Mouse (Mus musculus) mouse embryonic stem cell (cell line): ENCODE measurements around the gene Ndufa6.

Experiments used
- in situ Hi-C, 2 experiments: fragments of 300-500 bp; cut with MboI; formaldehyde crosslinking; loops; 1 replicate in 1 of 2; 3 replicates in 1 of 2; pipeline ENCODE4 v1.14.3; 2019 to 2020; ENCODE audit warnings: low sequenced_read_pairs in 2 of 2, low pct_unique_long_range_greater_than_20kb in 1 of 2, mixed read lengths in 1 of 2; ENCODE audit not compliant: unreplicated experiment in 1 of 2

The Ndufa6 gene

DNA sequence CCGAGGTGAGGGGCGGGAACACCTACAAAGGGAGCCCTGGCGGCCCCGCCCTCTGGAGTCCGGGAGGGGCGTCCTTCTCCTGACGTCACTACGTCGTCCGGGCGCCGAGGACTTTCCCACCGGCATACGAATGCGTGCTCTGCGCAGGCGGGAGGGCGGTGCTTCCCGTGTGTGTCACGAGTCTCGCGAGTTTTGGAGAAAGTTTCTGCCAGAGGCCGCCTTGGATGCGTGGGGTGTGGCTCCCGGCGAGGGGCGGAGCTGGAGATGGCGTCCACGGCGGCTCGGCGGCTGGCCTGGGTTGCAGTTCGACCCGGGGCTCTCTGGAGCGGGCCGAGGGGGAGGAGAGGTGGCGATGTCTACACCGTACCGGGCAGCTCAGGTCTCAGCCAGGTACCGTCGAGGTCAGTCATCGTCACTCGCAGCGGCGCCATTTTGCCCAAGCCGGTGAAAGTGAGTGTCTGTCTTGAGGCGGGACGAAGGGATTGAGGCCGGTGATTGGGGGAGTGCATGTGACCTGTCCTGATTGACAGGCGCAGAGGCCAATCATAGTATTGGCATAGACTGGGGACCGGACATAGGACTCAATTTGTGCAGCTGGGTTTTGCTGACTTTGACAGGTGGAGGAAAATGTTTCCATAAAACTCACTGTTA is 8.2 kb downstream of the Ndufa6 start:
- in situ Hi-C loops, result no loop called here

DNA sequence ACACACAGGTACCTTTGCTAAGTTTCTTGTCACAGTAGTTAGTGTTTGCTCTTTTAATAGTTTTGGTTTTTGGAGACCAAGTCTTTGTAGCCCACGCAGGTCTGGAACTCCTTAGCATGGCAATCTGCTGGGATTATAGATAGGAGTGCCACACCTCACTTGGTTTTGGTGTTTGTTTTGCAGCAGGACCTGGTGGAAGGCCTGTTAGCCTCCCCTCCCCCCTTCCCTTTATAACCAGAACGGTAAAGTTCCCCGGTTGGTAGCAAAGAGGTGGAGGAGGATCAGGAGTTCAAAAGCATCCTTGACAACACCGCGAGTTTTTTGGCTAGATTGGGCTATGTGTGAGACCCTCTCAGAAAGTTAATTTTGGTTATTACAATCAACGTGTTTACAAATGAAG is 9.2 kb downstream of the Ndufa6 start:
- in situ Hi-C loops, result no loop called here

DNA sequence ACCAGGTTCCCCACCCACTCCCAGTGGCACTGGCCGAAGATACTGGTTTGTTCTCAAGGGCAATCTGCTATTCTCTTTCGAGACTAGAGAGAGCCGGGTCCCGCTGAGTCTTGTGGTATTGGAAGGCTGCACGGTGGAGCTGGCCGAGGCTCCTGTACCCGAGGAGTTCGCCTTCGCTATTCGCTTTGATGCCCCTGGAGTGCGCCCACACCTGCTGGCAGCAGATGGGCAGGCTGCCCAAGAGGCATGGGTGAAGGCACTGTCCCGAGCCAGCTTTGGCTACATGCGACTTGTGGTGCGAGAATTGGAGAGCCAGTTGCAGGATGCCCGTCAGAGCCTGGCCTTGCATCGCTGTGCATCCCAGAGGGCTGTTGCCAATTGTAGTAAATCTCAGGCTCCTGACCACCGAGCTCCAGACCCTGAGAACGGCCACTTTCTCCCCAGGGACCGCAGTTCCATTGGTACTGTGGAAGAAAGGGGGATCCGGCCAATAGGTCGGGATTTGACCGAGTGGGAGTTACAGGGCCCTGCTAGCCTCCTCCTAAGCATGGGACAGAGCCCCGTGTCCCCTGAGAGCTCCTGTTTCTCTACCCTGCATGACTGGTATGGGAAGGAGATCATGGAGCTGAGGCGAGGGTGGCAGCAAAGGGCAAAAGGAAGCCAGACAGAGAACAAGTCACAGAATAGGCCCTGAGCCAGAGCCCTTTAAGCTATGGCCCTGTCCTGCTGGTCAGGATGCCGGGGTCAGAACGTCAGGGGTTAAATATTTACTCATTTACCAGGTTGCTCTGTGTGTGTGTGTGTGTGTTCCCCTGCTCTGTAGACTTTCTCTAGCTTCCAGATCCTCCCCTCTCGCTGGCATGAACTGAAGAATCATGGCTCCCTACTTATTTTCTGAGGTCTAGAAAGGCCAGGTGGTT is 10.5 kb downstream of the Ndufa6 start:
- in situ Hi-C loops, result no loop called here

DNA sequence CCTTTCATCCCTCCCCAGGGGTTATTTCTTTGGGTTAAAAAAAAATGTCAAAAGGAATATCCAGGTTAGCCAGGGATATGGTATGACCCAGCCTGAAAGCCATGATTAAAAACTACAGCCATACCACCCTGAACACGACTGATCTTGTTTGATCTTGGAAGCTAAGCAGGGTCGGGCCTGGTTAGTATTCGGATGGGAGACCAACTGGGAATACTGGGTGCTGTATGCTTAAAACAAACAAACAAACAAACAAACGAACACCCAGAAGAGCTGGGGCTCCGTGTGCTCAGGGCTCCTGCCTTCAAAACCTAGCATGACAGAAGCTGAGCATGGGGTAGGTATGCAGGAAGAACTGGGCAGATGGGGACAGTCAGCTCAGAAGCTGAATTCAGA is 11.6 kb downstream of the Ndufa6 start:
- in situ Hi-C loops, result no loop called here

DNA sequence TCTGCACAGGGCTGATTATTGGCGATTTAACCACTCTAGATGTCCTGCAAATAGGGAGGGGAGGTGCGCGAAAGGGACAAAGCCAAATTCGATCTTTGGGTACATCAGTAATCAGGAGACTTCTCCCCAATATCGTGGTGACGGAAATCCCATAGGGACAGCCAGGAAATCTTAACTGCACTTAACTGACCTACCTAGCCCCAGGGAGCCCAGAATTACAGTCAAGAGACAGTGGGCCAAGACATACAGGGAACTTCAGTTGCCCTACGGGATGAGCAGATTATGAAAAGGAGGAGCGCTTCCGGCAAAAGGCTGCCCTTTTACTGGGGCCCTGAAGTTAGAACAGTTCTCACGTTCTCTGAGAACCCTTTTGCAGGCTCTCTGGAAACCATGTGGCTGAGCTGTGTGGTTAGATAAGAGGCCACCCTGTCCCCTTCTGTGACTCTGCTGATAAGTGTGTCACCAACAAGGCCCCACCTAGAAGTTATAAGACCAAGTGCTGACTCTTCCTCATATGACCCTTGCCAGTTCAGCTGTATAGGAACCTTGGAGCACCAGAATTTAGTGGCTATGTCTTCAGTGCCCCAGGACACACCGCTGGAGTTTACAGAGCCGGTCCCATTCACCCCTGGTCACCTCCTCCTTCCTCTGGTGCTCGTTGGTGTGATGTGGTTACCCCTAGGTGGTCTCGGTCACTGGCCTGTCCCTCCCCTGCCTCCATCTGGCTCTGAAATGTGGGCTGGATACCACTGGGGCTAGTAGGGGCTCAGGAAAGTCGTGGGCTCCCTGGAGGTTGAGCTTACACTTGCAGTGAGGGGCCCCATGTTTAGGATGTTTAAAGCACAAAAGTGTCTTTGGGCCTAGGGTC is 12.2 kb downstream of the Ndufa6 start:
- in situ Hi-C loops, result no loop called here

DNA sequence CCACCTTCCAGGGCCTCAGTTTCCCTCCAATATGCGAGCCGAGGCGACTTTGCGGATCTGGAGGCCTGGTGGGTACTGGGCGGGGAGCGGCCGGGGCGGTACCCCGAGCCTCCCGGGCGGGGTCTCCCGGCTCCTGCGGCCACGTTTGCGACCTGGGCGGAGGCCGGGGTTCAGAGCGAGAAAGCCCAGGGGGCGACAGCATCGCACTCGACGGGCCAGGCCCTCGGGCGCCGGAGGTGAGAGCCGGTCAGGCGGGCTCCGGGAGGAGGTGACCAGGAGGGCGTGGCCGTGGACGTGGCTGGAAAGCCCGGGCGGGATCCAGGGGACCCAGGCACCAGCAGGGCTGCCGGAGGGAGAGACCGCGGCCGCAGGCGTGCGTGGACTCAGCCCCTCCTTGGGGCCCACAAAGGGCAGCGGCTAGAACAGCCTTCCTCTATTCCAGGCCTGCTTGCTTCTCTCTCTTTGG is 13.1 kb downstream of the Ndufa6 start:
- in situ Hi-C loops, result no loop called here

DNA sequence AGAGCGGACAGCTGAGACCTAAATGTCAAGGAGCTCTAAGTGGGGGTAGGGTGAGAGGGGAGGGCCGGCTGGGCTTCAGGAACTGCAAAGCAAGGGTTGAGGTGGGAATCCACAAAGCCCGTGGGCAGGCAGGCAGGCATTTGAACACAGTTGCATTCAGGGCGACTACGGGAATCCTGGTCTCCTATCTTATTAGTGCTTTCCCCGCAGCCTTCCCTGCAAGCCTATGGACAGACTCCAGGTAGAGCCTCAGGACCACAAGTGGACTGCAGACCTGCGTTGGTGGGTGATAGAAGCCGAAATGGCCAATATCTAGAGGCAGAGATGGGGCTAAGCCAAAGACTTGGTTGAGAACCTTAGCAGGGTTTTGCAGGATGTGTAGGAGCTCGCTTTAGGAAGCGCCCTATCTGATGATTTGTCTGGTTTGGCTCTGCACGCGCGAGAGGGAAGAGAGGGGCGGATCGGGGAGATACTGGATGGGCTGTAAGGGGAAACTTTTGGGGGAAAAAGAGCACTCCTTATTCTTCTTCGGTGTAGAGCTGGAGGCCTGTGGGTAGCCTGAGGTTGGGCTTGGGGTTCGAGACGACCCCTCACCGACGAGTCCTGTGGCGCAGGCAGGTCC is 13.6 kb downstream of the Ndufa6 start:
- in situ Hi-C loops, result no loop called here

DNA sequence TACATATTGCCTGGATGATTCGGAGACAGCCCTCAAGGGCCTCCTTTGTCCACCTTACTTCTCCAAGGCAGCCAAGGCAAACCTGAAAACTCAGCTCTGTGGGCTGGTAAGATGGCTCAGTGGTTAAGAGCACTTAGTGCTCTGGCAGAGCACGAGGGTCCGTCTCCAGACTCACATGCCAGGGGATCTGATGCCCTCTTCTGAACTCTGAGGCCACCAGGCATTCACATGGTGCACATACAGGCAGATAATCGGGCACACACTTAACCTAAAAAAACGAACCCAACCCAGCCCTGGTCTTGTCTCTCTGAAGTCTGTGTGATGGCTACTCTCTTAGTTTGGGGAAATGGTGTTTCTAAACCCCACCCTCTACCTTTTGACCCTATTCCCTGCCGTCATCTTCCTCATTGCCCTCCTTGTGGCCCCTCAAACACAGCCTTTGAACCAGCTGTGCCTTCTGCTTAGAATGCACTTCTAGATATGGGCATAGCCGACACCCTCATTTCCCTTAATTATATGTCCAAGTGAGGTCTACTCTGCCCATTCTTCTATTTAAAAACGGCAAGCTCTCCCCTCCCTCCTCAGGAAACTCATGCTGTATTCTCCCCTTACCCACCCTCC is 14.4 kb downstream of the Ndufa6 start:
- in situ Hi-C loops, result no loop called here

DNA sequence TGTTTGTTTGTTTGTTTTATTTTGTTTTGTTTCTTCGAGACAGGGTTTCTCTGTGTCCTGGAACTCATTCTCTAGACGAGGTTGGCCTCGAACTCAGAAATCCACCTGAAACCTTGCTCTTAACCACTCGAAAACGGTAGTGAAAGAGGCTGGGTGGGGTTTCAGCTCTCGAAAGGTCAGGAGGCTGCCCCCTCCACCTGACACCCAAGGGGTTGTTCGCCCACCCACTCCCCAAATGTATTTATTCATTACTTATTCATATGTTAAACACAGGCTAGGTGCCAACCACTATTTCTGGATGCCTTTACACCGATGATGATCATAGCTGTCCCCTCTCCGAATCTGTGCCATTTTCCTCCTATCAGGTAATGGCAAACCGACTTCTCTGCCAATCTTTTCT is 15.0 kb downstream of the Ndufa6 start:
- in situ Hi-C loops, result no loop called here

DNA sequence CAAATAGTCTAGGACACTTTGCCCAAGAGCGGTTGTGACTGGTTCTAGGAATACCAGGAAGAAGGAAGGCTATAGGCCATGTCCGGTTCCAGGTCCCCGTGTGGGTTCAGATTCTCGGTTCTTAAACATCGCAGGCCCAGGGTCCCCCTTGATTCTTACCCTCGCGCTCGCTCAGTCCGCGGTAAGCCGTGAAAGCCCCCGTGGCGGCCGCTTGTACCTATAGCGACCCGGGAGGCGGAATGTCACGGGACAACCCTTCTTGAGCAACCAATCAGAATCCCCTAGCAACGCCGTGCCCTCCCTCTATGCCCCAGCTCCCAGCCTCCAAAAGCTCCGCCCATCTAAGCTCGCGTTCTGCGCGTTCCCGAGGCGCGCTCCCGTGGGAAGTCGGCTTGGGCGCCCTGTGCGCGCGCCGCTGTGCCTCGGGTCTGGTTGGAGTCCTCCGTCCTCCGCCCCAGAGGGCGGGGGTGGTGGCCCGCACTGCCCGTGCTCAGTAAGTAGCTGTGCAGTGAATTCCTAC is 15.5 kb downstream of the Ndufa6 start, which contains the start of the genes Naga, Pheta2 and Smdt1:
TSS of gene Naga (minus strand) at position 333 of the 520 bp plus-strand sequence.
TSS of gene Pheta2 (plus strand) at position 350 of the 520 bp plus-strand sequence.
TSS of gene Smdt1 (plus strand) at position 367 of the 520 bp plus-strand sequence.
- in situ Hi-C loops, result no loop called here

DNA sequence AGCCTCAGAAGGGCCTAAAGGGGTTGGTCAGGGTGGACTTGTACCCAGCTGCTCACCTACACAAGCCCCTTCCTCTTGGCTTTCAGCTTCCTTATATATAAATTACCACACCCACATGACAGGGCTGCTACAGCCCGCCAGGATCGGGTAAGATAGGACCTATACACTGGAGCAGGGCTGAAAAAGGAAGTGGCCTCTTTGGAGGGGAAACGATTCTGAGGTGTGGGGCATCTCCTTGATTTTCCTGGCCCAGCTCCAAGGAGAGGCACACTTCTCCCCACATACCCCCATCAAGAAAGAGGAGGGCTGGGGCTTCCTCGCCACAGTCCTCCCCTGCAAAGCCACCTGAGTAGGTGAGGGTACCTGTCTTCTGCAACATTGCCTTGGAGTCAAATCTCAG is 16.2 kb downstream of the Ndufa6 start:
- in situ Hi-C loops, result no loop called here

DNA sequence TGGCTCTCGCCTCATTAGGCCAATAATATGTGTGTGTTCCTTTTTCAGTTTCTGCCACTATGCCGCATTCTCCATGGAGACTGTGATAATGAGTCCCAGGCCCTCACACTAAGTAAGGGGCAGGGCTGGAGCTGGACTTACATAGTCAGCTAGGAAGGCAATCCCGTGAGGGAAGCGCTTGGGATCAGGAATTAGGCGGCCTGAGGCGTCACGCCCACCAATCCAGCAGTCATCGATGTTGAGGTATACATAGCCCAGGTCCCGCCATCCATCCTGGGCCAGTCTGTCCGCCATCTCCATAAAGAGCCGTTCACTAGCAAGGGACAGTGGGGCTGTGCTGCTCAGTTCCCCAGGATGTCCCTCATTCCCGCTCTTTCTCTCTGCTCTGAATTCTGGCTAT is 17.5 kb downstream of the Ndufa6 start:
- in situ Hi-C loops, result no loop called here

DNA sequence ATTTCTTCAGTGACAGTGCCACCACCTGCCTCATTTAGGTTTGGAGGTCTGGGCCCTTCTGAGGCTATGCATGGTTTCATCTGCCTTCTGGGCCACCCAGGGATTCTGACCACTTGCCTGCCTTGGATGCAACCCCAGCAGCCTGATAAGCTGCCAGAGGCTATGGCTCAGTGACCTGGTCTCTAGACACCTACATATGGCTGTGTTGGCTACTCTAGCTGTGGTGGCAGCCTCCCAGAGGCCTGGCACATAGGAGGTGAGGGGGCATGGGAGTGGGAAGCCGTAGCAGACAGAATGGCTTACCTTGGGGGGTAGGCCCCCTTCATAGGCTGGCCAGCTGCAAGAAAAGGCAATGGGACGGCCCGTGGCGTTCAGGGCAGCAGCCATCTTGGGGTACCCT is 18.9 kb downstream of the Ndufa6 start:
- in situ Hi-C loops, result no loop called here

DNA sequence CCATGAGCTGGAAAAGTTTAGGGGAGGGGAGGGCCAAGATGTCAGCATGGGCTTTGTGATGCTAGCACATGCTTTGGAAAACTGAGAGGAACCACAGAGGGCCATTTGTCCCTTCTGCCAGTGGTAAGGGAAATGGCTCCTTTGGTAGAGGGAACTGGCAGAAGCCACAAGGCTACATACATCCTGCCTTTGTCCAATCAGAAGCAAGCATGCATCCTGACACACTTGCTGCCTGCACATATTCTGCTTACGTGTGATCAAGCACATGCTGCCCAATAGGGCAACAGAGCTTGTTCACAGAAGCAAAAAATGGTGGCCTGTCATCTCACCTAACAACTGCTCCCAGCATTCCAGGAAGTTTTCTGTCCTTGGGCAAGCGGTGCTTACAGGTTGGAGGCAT is 28.7 kb downstream of the Ndufa6 start:
- in situ Hi-C loops, result no loop called here

DNA sequence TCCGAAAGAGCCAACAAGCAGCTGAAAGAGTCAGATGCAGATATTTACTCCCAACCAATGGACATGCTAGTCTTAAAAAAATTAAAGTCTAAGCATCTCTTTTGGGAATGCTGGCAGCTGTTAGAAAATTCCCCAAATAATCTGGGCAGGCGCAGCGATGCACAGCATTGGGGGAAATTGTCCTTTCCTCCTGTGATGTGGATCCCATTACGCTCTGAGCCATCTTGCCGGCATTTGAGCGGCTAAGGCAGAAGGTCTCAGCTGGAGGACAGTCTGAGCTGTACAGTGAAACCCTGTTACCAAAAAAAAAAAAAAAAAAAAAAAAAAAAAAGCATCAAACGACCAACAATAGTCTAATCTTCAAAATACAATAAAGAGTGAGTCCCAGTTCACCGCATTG is 31.9 kb downstream of the Ndufa6 start:
- in situ Hi-C loops, result no loop called here

DNA sequence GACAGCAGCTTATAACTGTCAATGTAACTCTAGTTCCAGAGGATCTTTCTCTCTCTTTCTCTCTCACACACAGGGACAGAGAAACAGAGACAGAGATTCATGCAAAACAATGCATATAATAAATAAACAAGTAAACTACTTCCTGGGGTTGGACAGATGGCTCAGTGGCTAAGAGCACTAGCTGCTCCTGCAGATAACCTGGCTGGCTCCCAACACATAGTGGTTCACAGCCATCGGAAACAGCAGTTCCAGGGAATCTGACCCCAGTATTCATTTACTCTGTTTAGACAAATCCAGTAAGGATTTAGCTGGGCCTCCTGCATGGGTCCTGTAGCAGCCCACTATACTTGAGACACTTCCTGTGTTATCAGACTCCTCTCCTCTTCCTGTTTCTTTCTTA is 34.5 kb downstream of the Ndufa6 start:
- in situ Hi-C loops, result no loop called here

DNA sequence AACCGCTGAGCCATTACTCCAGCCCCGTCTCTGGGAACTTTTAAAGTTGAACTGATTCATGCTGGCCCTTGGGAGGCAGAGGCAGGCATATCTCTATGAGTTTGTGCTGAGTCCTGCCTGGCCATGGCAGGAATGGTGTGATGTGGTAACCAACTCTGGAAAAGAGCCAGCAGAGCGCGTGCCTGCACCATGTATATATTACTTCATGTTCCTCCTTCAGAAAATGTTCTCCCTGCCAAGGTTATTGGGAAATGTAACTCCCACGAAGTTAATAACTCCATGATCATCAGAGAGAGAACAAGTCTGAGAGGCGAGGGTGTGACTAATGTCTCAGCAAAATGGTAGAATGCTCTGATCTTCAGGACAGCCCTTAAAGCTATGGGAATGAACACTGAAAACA is 36.3 kb downstream of the Ndufa6 start:
- in situ Hi-C loops, result no loop called here

DNA sequence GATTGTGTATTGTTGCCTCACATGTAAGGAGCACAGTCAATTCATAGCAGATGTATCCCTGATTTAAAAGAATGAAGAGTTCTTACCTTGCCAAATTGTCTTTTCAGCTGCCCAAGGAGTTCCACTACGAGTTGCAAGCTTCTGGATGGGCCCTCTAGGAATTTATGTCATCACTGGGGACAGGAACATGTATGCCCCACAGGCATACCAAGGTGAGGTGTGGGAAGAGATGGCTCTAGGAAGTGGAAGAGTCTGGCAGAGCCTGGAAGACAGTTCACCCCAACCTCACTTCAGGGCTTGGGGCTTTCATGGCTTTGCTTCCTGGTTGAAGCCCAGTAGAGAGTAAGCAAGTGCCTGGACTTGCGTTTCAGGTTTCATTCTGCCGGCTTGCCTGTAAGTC is 45.7 kb downstream of the Ndufa6 start:
- in situ Hi-C loops, result no loop called here
